Mouse (Mus musculus): ENCODE results near the gene Fst. TPM values are rescaled to one million over a fixed set of nuclear protein-coding genes. Genes with fewer than 3 reads are reported as not detected.

The Fst gene
- total and polyA plus RNA-seq, 3 experiments: 0.63 to 1.3 (median 1.2) TPM

DNA sequence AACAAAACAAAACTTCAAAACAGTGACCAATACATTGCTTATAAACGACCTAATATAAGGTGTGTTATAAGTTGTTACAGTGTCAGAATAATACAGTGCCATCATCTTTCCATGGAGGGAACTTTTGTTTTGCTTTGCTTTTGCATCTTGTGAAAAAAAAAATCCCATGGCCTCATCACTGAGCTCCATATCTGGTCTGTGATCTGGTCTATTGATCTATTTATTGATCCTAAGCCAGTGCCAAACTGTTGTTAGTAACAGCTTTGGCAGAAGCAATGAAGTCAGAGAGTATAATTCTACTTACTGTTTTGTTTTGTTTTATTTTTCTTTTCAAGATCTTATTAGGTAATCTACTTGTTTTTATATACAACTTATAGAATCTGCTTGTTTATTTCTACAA lies 6.6 kb upstream of the Fst start:
- Histone ChIP-seq H3K27me3 (ENCODE audit: control insufficient read depth, insufficient read depth, low read length) (peaks cover 1% of the 10 kb centered on the region), H3K27ac (no peak overlapping the region), H3K9ac (ENCODE audit: low read depth, low read length) (no peak overlapping the region), H3K36me3 (ENCODE audit: control insufficient read depth, insufficient read depth, low read length) (no peaks in the 10 kb centered on the region), H3K79me2 (replicated peaks; ENCODE audit: control insufficient read depth, insufficient read depth, low read length) (no peaks in the 10 kb centered on the region), H3K4me1 (ENCODE audit: control insufficient read depth, insufficient read depth, low read length) (no peaks in the 10 kb centered on the region), H3K4me3 (no peak overlapping the region)
- intact Hi-C loops (cut with DNase I): loop anchor here (10.0 kb wide), 1 partner anchor 301 kb away; no protein-coding TSS in a partner anchor
- no peak for TF ChIP-seq POLR2A (IDR thresholded peaks at IDR 0.05; ENCODE audit: insufficient read depth, low read depth, low read length)
- TF ChIP-seq CTCF (IDR thresholded peaks at IDR 0.05): no peak
- no peak for TF ChIP-seq EP300 (IDR thresholded peaks at IDR 0.05; ENCODE audit: insufficient read depth, low read depth, low read length)
- no peak for DNase-seq
- 58% methylated on average over 1 of the region's 1 CpGs for whole genome bisulfite sequencing

DNA sequence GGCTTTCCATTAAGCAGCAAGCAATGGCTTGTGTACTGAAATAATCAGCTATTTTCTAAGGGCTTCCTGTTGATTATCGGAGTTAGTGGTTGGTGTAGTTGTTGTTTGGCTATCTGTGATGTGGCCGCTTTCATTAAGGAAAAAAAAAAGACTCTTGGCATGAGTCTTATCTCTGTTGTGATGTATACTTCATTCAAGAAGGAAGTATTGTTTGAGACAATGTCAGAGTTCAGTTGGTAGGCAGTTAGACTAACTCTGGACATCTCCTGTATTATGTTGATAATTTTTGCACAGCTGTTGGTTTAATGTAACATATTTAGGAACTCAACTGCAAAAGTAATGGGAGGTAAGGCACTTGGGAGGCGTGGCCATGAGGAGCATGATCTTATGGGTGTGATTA lies 6.1 kb upstream of the Fst start:
- Histone ChIP-seq H3K9ac (ENCODE audit: low read depth, low read length) (no peak overlapping the region), H3K27me3 (ENCODE audit: control insufficient read depth, insufficient read depth, low read length) (no peaks in the 10 kb centered on the region; the same call in 1 of the 2 replicates), H3K79me2 (replicated peaks; ENCODE audit: control insufficient read depth, insufficient read depth, low read length) (no peaks in the 10 kb centered on the region), H3K36me3 (ENCODE audit: control insufficient read depth, insufficient read depth, low read length) (no peaks in the 10 kb centered on the region), H3K4me3 (no peak overlapping the region), H3K4me1 (ENCODE audit: control insufficient read depth, insufficient read depth, low read length) (no peaks in the 10 kb centered on the region), H3K27ac (no peak overlapping the region)
- intact Hi-C loops (cut with DNase I): loop anchor here (5.0 to 10.0 kb wide), 2 partner anchors 300 to 327 kb away; no protein-coding TSS in a partner anchor
- 45% methylated on average over 3 of the region's 3 CpGs for WGBS
- DNase-seq: no peak
- TF ChIP-seq POLR2A (IDR thresholded peaks at IDR 0.05; ENCODE audit: insufficient read depth, low read depth, low read length): no peak
- no peak for TF ChIP-seq CTCF (IDR thresholded peaks at IDR 0.05)
- TF ChIP-seq EP300 (IDR thresholded peaks at IDR 0.05; ENCODE audit: insufficient read depth, low read depth, low read length): no peak

DNA sequence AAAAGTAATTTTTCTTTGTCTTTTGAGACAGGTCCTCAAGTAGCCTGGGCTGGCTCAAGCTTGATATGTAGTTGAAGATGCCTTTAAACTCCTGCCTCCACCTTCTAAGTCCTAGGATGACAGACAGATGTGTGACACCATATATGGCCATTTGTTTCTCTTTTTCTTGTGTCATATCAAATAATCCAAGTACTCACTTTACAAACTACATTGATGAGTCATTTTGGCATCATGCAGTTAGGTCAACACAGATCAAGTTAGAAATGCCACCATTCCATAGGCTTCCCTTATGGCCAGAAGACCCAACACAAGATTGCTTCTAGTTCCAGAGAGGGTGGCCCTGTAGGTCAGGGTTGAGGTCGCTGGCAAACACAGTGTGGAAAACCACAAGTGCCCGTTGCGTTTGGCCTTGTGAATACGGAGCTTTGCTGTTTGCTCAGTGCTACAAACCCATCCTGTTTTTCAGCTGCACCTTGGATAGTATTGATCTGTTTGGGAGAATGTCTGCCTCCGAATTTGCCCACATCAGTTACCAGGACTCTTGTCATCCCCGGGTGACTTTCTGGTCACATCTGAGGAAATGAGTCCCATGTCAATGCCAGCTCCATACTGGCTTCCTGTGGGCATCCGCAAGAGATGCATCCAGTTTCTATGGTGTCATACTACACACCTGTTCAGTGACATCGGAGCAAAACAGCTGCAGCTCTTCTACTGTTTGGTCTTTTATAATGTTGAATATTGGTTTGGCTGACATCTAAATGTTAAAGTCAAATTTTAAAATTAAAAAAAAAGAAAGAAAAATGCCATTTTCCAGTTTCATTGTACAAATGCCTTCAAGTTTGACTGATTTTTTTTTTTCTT lies 4.0 kb upstream of the Fst start:
- TF ChIP-seq CTCF (IDR thresholded peaks at IDR 0.05) (no peak), POLR2A (IDR thresholded peaks at IDR 0.05; ENCODE audit: insufficient read depth, low read depth, low read length) (no peak), EP300 (IDR thresholded peaks at IDR 0.05; ENCODE audit: insufficient read depth, low read depth, low read length) (no peak)
- no peaks in the 10 kb centered on the region; the same call in none of the 2 replicates for H3K27me3 ChIP-seq (ENCODE audit: control insufficient read depth, insufficient read depth, low read length)
- no peak overlapping the region for H3K27ac ChIP-seq
- H3K4me1 ChIP-seq (ENCODE audit: control insufficient read depth, insufficient read depth, low read length): no peaks in the 10 kb centered on the region
- H3K4me3 ChIP-seq: no peak overlapping the region
- 81% methylated on average over 8 of the region's 8 CpGs for WGBS
- intact Hi-C loops (cut with DNase I): loop anchor here (5.0 to 10.0 kb wide), 2 partner anchors 298 to 330 kb away; no protein-coding TSS in a partner anchor
- no peak overlapping the region for H3K9ac ChIP-seq (ENCODE audit: low read depth, low read length)
- no peak for DNase-seq
- H3K79me2 ChIP-seq (replicated peaks; ENCODE audit: control insufficient read depth, insufficient read depth, low read length): no peaks in the 10 kb centered on the region
- no peaks in the 10 kb centered on the region for H3K36me3 ChIP-seq (ENCODE audit: control insufficient read depth, insufficient read depth, low read length)

DNA sequence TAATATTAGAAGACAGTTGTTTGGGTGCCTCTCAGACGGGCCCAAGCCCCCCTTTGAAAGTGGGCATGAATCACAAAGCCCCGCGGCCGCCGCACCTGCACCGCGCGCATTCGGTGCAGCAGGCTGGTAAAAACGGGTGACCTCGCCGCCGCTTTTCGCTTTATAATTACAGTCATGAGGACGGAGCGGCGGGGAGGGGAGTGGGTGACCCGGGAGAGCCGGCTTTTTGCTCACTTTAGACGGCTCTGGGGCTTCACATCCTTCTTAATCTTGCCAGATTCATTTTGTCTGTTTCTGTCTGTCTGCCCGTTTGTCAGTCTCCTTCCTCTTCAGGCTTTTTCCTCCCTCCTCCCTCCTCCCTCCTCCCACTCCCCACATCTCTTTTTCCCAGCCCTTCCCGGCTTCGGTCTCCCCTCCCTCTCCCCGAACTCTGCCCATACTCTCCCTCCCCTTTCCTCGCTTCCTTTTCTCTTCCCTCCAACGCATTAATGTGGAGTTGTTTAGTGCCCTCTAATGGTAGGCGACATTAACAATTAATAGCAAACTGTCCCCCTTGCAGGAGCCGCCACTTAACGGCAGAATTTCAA lies 1.6 kb upstream of the Fst start:
- Histone ChIP-seq H3K4me3 (peak overlapping the region; percentile 59), H3K79me2 (replicated peaks; ENCODE audit: control insufficient read depth, insufficient read depth, low read length) (no peaks in the 10 kb centered on the region), H3K36me3 (ENCODE audit: control insufficient read depth, insufficient read depth, low read length) (no peaks in the 10 kb centered on the region), H3K4me1 (ENCODE audit: control insufficient read depth, insufficient read depth, low read length) (no peaks in the 10 kb centered on the region), H3K9ac (ENCODE audit: low read depth, low read length) (no peak overlapping the region), H3K27ac (no peak overlapping the region), H3K27me3 (ENCODE audit: control insufficient read depth, insufficient read depth, low read length) (no peaks in the 10 kb centered on the region; the same call in none of the 2 replicates)
- intact Hi-C loops (cut with DNase I): loop anchor here (1.0 to 10.0 kb wide), 4 partner anchors 296 to 583 kb away; no protein-coding TSS in a partner anchor
- under 1% methylated on average over 29 of the region's 29 CpGs for WGBS
- peak; percentile 17 to 27 for DNase-seq
- TF ChIP-seq EP300 (IDR thresholded peaks at IDR 0.05; ENCODE audit: insufficient read depth, low read depth, low read length) (no peak), CTCF (IDR thresholded peaks at IDR 0.05) (peak; percentile 73)

DNA sequence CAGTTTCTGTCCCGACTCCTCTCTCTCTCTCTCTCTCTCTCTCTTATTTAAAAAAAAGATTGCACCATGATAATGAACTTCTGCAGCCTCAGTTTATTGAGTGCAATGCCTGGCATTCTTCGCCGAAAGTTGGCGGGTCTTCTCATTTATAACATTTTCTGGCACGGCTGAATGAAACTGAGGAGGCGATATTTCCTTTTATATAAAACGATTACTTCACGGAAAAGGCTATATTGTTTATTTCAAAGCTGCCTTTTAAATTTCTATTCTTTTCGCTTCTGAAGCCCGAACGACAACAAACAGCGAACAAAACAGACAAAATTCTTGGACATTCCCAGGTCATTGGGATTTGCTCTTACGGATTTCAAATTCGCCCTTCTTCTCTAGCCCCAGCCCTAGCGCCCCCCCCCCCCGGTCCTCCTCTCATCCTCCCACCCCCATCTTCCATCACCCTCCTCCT lies 980 bp upstream of the Fst start:
- intact Hi-C loops (cut with DNase I): loop anchor here (1.0 to 10.0 kb wide), 6 partner anchors 145 to 582 kb away; no protein-coding TSS in a partner anchor
- no peak for DNase-seq
- Histone ChIP-seq H3K79me2 (replicated peaks; ENCODE audit: control insufficient read depth, insufficient read depth, low read length) (no peaks in the 10 kb centered on the region), H3K27me3 (ENCODE audit: control insufficient read depth, insufficient read depth, low read length) (no peaks in the 10 kb centered on the region; the same call in none of the 2 replicates), H3K27ac (no peak overlapping the region), H3K9ac (ENCODE audit: low read depth, low read length) (0 out of 2 replicates have a peak overlapping the region, but pooled peaks have one; percentile 20), H3K4me1 (ENCODE audit: control insufficient read depth, insufficient read depth, low read length) (no peaks in the 10 kb centered on the region), H3K36me3 (ENCODE audit: control insufficient read depth, insufficient read depth, low read length) (no peaks in the 10 kb centered on the region), H3K4me3 (peak overlapping the region; percentile 59)
- TF ChIP-seq CTCF (IDR thresholded peaks at IDR 0.05): no peak
- TF ChIP-seq EP300 (IDR thresholded peaks at IDR 0.05; ENCODE audit: insufficient read depth, low read depth, low read length): no peak
- TF ChIP-seq POLR2A (IDR thresholded peaks at IDR 0.05; ENCODE audit: insufficient read depth, low read depth, low read length): no peak
- under 1% methylated on average over 16 of the region's 16 CpGs for WGBS

Data from heart, adult 2 months (tissue).